Mouse (Mus musculus) T-helper 1 cell (primary cell): Measurements from ENCODE around the gene Tmc7.

ENCODE experiments used
- in situ Hi-C: fragments of 300-600 bp; cut with MboI, MseI; formaldehyde crosslinking; loops from one replicate; pipeline ENCODE4 v1.15.1; 2025; ENCODE audit warnings: high pct_unique_total_duplicates

Gene Tmc7

DNA sequence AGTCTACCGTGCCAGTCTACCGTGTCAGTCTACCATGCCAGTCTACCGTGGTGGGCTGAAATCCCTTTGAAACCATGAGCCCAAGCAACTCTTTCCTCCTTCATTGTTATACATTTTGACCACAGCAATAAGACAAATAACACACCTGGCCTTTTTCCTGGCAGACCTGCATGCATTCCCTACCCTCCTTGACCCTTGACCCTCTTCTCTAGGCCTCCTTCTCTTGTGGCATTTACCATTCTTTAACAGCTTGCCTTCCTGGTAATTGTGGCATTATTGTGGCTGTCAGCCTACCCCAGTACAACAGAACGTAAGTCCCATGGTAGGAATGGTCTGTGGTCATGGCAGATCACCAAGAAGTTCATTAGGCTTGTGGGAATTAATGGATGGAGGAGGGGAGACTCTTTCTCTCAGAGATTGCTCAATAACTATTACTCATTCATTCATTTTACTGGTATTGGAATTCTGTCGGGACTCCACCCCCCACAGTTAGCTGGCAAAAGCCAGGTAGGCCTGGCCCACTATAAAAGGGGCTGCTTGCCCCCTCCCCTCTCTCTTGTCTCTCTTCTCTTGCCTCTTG is 6.3 kb upstream of the Tmc7 start:
- in situ Hi-C loops, result no loop called here

DNA sequence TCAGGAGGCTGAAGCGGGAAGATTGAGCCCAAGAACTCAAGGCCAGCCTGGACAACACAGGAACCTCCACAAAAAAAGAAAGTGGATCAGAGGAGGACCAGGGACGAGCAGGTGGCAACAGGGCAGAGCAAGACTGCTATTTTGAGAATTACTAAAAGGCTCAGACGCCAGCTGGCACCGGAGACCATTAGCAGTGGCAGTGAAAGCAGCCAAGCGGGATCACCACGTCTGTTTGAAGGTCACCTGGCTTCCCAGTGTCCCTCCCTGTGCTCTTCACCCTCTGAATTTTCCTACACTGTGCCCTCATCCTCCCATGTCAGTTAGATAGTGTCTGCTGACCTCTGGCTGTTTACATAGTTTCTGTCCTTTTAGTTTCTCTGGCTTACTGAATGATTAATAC is 1.3 kb upstream of the Tmc7 start:
- in situ Hi-C loops, result no loop called here

DNA sequence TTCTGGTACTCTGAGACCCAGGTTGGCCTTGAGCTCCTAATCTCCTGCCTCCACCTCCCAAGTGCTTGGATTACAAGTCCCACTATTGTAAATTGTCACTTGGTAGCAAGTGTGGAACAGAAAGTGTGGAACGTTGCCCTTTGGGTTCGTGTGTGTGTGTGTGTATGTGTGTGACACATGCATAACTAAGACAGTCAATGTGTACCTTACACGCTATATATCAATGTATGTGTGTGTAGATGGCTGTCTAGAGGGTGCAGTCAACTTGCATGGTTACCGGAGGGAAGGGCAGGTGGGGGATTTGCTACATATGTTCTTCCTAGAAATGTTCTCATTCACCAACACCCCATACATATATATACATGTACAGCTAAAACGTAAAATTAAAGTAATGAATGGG is 390 bp upstream of the Tmc7 start:
- in situ Hi-C loops, result no loop called here

DNA sequence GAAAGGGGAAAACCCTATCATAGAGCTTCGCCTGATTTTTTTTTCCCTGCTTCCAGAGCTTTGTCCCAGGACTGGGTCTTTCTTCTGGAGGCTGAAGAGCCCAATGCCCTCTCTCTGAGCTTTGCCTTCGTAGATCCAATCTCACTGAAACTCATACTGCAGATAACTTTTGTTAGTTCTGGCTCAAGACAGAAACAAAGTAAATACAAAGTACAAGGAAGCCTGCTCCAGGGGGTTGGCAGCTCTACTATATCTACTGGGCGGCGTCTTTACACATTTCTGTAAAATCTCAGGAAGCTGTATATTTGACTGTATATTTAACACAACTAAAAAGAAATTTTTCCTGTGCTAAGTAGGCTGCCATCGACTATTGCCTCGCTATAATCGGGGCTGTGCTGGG is 715 bp downstream of the Tmc7 start:
- in situ Hi-C loops, result no loop called here

DNA sequence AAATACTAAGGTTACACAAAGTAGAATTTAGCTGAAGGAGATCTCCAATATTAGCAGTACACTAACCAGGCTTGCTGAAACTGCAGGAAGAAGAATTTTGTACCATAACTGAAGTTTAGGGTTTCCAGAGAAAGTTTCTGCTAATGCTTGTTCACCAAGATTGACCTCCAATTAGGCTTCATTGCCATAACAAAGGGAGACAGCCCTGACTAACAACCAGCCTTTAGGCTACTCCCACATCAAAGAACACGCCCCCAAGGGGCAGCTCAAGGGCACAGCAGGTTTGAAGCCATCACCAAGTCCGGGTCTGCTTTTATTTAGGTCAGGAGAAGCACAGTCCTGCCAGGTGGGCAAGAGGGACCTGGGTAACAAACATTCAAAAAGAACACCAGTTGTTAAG is 4.6 kb downstream of the Tmc7 start:
- in situ Hi-C loops, result no loop called here

DNA sequence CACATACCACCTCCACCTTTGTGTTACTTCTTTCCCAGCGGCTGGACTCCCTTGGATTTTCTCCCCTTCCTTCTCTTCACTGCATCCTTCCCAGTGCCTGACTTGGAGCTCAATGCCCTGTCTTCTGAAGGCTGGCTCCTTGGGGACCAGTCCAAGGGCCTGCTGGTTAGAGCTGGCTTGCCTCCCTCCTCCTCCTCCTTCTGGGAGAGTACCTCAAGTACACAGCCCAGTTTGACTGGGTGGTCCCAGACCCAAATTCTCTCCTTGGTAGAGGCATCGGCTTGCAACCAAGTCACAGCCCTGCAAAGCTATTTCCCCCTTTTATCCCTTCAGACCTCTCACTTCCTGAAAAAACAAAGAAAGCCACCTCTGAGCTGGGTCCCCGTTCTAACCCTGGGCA is 6.3 kb downstream of the Tmc7 start:
- in situ Hi-C loops, result no loop called here

DNA sequence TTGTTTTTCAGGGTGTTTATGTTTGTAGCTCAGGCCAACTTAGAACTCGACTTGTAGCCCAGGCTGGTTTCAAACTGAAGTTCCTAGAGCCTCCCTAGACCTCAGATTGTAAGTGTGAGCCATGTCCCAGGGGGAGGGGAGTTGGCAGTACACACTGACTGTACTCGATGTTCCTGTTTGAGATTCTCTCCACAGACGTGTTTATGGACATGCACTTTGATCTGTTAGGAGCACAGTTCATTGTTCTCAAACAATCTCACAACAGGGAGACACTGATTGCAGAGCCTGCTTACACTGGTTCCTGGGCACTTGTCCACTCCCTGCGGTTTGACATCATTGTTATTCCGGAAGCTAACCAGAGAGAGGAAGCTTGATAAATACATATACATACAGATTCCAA is 12.5 kb downstream of the Tmc7 start:
- in situ Hi-C loops, result no loop called here

DNA sequence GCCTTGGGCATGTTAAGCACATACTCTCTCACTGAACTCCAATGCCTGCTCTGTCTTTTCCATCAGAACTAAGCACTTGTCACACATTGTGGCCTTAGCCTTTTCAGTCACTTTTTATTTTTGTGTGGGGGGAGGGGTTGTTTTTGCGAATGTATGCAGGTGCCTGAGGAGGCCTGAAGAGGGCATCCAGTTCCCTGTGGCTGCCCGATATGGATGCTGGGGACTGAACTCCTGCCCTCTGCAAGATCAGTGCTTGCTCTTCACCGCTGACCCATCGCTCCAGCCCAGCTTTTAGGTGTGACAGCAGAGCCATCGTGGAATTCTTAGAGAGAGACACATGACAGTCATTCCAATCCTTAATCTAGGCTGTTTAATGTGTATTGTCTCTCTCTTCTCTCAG is 13.2 kb downstream of the Tmc7 start:
- in situ Hi-C loops, result no loop called here

DNA sequence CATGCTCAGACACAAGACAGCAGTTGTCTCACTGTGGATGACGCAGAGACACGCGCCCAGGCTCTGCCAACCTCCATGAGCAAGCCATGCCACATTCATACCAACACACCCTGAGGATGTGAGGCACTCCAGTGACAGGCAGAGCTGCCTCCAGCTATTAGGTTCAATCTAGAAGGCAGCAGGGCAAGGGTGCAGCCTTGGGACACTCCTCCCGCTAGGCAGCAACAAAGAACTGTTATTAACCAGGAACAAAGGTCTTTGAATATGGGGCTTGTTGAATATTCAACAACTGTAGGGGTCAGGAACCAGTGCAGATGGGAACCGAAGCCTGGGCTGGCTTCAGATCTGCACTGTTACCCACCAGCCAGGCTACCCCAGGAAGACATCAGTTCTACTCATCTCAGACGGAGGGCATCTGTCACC is 15.4 kb downstream of the Tmc7 start:
- in situ Hi-C loops, result no loop called here

DNA sequence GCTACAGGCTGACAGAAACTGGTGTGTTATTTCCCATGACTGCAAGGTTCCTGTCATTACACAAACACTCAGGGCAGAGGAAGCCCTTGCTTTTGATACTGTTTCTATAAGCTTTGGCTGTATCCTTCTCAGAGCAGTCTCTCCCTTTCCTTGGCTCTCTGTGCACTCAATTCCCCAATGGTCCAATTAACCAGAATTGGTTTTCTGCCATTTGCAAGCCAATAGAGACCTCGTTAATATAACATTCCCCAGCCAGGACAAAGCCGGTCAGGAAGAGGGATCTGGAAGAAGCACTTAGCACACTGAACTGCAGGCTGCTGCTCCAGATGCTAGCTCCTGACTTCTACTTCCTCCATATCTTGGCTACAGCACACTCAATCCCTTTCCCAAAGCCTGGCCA is 30.2 kb downstream of the Tmc7 start:
- in situ Hi-C loops, result no loop called here

DNA sequence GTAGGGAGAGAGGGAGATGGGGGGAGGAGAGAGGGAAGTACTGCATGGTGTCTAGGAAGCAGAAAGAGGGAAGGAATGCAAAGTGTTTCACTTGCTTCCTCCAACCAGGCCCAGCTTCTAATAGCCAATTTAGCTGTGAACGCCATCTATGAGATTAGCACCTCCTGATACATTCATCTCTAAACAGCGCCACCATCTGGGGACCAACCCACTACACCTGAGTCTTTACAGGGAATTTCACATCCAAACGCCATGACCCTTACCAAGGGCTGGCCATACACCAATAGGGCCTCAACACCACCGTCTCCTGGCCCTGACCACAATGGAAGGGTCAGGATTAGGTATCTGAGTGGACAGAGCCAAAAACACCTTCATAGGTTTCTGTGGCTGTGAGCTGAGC is 30.7 kb downstream of the Tmc7 start:
- in situ Hi-C loops, result no loop called here

DNA sequence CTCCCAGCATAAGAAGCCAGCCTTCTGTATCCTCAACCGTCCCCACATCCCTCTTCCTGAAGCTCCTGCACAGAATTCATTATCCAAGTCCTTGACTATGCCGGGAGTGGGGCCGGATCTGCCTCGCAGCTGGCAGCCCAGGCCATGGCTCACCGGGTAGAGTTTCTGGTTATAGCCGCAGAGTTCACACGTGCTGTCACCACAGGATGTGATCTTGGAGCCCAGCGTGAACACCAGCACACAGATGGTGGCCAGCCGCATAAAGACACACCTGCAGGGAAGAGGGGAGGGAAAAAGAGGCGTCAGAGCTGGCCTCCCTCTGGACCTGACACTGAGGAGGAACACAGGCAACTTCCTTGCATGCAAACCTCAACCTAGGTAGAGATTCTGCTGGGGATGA is 37.1 kb downstream of the Tmc7 start:
- in situ Hi-C loops, result no loop called here

DNA sequence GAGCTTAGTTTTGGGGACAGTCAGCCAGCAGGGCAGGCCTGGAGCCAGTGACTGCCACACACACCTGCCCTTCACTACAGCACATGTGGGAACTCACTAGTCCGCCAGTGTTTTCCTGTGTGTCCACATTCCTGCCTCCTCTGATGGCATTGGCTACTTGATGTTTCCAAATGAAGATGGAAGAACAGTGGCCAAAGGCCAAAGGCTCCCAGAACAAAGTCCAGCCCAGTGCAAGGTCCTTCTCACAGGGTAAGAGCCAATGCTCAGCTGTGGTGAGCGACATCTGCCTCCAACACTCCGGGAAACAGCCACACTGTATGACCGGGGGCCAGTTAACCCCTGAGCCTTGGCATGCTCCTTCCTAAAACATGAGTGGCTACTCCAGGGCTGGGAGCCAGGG is 40.4 kb downstream of the Tmc7 start:
- in situ Hi-C loops, result no loop called here

DNA sequence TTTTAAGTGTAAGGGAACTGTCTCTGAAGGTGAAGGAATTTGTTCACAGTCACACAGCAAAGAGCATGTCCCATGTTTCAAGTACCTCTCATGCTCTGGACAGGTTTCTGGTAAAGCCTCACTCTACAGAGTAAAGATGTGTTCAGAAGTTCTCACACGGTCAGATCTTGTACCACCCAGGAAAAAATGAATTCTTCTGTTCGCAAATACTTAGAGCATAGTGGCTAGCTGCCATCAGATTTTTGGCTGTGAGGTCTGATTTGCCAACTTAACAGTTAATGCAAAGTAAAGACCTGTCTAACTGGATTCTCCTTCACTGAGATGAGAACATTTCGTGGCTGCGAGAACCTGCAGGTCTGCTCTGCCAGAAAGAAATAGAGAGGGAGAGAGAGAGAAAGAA is 49.5 kb downstream of the Tmc7 start:
- in situ Hi-C loops, result no loop called here

DNA sequence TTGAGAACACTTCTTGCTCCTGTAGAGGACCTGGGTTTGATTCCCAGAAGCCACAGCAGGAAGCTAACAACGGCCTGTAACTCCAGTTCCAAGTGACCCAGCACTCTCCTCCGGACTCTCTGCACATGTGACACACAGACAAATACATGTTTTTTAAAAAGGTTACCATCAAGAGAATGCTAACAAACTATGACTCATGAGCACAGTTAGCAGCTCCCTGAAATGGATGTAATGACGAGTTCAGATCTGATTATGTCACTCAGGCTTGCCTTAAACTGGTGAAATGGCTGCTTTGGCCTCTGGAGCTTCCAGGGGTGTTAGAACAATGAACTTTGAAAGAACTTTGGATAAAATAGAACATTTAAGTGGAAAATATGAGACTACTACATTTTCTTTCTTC is 50.2 kb downstream of the Tmc7 start:
- in situ Hi-C loops, result no loop called here

DNA sequence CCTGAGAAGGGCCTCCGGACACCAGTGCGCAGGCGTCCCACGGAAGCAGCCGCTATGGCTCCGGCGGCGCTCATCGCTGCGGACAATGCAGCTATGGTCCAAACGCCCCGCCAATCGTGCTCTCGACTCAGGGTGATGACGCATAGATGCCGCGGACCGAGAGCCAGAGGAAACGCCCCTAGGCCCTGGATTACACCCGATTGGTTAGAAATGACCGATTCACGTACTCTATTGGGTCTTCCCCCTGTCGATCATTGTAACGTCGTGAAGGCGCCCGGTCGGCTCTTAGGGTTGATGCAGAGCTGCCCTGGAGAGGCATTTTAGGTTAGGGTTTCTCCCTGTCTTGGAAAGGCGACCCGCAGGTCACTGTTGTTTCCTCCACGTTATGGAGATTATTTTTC is 51.4 kb downstream of the Tmc7 start, which contains the start of gene Coq7:
Coq7 (minus strand) TSS at position 179 of the 401 bp plus-strand sequence.
- in situ Hi-C loops, result no loop called here

DNA sequence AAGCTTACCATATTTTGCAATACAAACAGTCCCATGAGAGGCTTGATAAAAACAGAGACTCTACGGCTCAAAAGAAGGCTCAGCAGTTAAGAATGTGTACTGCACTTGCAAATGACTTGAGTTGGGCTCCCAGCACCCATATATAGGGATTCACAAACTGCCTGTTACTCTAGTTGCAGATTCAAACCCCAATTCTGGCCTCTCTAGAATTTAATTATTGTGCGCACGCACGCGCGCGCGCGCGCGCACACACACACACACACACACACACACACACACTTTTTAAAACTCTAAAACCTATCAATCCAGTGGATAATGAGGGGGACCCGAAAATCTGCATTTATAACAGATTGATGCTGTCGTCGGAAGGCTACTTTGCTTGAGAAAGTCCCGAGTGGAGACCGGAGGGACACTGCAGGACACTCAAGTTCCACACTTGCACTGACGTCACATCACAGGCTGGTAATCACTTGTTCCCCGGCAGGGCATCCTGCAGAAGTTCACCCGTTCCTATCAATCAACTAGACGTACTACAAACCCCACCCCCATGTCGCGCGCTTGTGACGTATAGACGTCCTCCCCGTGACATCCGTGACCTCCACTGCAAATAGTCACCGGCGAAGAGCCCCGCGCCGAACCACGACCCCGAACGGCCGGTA is 51.9 kb downstream of the Tmc7 start:
- in situ Hi-C loops, result no loop called here

DNA sequence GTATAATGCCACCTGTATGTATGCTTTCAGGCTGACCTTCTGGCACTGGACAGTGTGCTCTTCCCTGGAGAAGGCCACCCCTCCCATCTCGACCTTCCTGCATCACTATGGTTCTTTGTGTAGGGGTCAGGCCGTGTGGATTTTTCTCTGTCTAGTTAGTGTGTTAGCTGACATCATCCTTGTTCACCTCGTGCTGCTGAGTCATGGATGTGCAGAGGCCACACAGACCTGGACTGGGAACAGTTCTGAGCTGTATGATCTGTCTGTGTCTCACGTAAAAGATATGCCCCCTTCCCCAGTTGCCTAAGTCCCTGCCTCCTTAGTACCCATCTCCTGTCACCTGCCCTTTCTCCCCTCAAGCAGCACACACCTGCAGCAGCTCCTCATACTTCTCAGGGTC is 57.6 kb downstream of the Tmc7 start:
- in situ Hi-C loops, result no loop called here

DNA sequence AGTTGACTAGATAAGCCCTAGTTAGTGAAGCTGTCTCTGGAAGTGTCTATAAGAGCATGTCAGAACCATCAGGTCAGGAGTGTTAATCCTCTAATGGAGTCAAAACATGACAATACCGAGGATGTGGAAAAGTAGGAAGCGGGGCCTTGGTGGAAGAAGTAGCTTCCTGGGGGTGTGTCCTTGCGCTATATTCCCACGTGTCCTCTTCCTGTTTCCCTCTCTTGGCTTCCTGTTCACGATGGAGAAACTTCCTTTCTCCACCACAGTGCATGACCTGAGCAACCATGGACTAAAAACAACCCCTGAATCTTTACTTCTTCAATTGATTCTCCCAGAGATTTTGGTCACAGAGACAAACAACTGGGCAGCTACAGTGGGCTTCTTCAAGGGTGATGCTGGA is 62.5 kb downstream of the Tmc7 start:
- in situ Hi-C loops, result no loop called here

DNA sequence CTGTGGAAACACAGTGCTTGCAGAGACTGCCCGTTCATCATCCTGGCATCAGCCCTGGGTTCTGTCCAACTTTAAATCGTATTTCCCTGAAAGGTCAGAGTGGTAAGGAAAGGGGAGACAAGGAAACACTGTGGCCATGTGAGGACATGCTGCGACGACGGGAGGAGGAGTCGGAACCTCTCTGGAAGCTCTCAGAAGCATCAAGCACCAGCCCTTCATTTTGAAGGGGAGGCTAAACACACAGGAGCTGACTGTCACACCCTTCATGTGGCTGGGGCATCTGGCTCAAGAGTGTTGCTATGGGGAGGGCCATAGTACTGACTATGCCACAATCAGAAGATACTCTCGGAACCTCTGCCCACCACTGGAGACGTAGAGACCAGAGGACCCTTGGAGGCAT is 64.9 kb downstream of the Tmc7 start:
- in situ Hi-C loops, result no loop called here

DNA sequence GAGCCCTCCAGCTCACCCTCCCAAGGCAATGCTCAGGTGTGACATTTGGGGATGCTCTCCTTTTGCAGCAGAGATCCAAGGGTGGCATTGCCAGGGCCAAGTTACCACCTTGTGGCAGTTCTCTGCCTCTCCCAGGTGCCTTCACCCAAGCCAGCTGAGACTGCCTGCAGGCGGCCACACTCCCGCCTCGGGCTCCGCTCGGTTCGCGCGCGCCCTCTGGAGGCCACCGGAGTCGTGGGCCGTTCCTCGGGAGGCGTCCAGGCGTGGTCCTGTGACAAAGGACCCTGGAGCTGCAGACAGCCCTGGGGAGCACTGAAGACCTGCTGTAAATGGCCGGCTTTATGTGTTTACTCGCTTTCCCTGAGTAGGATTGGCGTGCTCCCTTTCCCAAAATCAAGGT is 65.8 kb downstream of the Tmc7 start:
- in situ Hi-C loops, result no loop called here

DNA sequence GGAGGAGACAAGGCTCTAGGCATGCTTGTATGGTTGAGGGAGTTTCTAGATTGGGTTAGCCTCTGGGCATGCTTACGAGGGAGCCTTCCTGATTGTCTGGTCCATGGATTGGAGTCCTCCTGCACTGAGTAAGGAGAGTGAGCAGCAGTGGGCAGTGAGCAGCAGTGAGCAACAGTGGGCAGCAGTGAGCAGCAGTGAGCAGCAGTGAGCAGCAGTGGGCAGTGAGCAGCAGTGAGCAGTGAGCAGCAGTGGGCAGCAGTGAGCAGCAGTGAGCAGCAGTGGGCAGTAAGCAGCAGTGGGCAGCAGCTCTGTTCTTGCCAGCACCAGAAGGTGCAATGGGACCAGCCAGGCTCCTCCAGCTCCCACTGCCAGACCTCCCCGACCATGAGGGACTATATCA is 66.7 kb downstream of the Tmc7 start:
- in situ Hi-C loops, result no loop called here

DNA sequence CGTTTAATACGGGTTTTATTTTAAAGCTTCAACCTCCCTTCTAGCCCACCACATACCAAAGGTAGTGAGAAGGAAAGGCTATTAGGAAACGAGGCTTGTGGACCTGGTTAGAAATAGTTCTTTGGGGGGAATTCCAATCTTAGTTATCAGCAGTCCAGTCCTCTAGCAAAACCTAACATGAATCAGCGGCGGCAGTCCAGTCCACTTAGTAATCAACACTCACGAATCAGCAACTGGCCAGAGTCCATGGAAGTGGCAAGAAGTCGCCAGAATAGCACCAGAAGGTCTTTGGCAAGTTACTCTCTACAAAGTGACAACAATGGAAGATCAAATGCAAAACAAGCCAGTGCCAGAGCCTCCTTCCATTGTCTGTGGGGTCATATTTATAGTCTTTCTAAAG is 76.0 kb downstream of the Tmc7 start:
- in situ Hi-C loops, result no loop called here

DNA sequence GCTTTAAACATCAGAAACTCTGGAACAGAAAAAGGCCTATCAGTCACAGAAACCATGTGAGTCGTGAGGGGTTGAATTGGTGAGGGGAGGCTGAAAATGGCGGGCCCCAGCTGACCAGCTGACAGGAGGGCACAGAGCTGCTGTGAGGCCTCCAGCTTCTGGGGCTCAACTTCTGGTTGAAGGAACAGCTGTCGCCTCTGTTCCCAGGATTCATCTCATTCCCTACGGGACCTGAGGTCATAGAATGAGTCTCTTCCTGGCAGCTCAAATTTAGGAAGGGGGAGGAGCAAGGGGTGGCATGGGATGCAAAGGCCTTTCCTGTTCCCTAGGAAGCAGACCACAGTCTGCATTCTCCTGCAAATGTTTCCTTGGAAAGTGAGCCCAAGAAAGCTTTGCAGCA is 80.7 kb downstream of the Tmc7 start:
- in situ Hi-C loops, result no loop called here
